Mouse (Mus musculus) heart, postnatal 4 days (tissue): ENCODE measurements around the gene Sdhb. TPM values are rescaled to one million over a fixed set of nuclear protein-coding genes. Genes with fewer than 3 reads are reported as not detected.

ENCODE experiments used
- DNase-seq: peaks from one replicate; pipeline ENCODE4 v3.0.0; 2021
- total RNA-seq, 2 experiments: library from RNA; stranded (reverse); gene quantifications; 2 replicates each; pipeline ENCODE4 v1.2.3; 2021

The Sdhb gene
- total RNA-seq, 2 experiments from 2014 or later: 633 to 638 TPM

GRCm38 (mm10) chr4:140949052-140949451, 12.0 kb upstream of the Sdhb start:
- DNase-seq: no peak

- DNase-seq: no peak
Observed at GRCm38 (mm10) chr4:140949616-140950015, 11.4 kb upstream of the Sdhb start.

- DNase-seq: peak; percentile 81
Observed at GRCm38 (mm10) chr4:140950574-140950973, 10.4 kb upstream of the Sdhb start.

GRCm38 (mm10) chr4:140951861-140952641, 9.0 kb upstream of the Sdhb start:
- no peak for DNase-seq

GRCm38 (mm10) chr4:140957131-140957702, 3.8 kb upstream of the Sdhb start:
- DNase-seq: no peak

- peak; percentile 85 for DNase-seq
Observed at GRCm38 (mm10) chr4:140957725-140958124, 3.3 kb upstream of the Sdhb start.

- peak; percentile 45 for DNase-seq
Observed at GRCm38 (mm10) chr4:140958319-140958718, 2.7 kb upstream of the Sdhb start.

DNA sequence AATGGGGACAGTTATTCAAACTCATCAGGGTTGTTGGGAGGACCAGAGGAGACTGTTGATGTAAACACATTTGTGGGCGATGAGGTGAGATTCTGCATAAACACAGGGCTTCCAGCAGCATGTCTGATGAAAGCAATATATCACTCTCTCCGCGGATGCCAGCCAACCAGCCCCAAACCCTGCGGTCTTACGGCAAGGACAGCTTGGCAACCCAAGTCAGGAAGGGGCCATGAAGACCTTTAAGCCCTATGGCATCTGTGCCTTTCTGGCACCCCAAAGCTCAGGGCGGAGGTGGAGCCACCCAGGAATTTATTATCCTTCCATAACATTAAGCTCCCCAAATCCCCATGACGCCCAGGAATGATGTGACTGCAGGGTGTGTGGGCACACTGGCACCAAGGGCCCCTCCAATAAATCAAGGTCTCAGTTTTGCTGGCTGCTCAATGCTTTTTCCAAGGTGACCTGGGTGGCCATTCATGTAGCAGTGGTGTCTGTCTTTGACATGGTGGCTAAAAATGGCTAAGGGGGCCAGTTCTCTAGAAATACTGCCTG, 1.8 kb upstream of the Sdhb start:
- DNase-seq: no peak

DNA sequence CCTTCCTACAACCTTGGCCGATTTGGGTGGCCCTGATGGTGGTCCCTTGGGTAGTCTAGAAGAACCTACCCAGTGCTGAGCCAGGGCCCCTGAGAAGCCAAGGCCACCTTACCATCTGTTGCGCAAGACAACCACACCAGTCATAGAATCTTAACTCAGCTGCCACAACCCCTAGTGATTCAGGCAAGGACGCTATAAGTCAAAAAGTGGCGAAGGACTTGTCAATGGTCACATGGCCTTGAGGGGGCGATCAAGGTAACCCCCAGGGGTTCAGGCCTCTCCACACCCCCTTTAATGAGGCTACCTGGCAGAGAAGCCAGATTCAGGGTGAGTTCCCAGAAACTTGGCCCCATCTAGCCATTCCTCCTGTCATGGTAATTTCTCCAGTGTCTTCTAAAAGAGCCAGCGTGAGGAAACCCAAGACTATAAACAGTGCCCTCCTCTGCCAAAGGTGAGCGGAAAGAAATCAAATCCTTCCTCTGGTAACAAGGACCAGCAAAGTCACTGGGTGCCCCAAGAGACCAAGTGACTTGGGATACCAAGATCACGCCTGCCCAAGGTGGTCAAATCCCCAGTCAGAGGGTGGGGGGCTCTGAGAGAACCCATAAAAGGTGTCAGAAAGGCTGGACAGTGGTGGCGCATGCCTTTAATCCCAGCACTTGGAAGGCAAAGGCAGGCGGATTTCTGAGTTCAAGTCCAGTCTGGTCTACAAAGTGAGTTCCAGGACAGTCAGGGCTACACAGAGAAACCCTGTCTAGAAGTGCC, 1.1 kb upstream of the Sdhb start:
- DNase-seq: no peak

DNA sequence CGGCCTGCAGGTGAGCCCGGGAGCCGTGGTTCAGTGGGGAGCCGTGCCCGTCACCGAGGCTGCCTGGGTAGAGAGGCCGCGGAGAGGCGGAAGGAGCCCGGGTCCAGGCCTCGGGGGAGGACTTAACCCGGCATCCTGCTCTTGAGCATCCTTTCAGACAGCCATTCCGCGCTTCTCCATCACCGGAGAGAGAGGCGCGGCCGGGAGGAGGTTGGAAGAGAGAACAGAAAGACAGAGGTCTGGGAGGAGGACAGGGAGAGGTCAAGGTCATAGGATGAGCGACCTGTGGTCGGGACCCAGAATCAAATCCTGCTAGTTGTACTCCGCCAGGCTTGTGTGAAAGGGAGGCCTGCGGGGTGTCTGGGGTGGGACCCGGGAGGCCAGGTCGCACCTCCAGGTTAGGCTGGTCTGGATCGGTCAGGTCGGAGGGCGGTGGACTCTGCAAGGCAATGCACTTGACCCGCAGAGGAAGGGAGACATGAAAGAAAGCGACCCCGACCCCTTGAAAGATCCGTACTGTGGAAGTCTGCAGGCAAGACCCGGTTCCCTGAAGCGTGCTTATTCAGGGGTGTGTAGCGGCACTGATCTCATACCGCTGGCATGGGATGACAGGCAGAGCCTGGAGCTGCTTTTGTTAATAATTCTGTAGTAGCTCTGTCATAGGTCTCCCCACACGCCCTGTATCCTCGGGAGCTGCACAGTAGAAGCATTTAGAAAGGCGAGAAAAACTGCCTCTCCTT, 634 bp downstream of the Sdhb start:
- no peak for DNase-seq

GRCm38 (mm10) chr4:140962207-140962909, 1.4 kb downstream of the Sdhb start:
- DNase-seq: no peak

GRCm38 (mm10) chr4:140962950-140963349, 1.9 kb downstream of the Sdhb start:
- peak; percentile 66 for DNase-seq

DNA sequence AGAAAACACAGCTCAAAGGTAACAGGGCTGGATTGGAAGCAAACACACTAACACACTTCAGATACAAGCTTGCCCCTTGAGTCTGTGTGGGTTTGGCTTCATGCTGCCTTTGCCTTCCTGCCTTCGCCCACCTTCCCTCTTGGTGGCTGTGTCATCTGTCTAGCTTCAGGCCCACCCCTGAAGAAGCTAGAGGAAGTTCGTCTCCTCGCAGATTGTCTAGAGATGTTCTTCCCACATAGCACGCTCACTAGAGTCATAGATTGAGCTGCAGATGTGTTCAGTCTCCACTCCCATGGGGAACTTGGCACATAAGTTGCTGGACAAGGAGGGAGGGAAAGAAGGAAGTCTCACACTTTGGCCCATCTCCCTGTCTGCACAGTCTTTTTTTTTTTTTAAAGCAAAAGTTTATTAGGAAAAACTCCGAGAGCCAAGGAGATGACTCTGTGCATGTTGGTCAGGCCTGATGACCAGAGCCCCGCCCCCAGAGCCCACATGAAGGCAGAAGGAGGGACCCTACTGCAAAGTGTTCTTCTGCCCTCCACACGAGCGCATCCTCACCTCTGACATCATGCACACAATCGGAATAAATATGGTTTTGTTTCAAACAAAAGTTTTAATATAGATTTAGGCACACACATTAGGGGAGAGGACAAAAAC, 3.1 kb downstream of the Sdhb start:
- no peak for DNase-seq

GRCm38 (mm10) chr4:140964620-140965019, 3.6 kb downstream of the Sdhb start:
- peak; percentile 80 for DNase-seq

DNA sequence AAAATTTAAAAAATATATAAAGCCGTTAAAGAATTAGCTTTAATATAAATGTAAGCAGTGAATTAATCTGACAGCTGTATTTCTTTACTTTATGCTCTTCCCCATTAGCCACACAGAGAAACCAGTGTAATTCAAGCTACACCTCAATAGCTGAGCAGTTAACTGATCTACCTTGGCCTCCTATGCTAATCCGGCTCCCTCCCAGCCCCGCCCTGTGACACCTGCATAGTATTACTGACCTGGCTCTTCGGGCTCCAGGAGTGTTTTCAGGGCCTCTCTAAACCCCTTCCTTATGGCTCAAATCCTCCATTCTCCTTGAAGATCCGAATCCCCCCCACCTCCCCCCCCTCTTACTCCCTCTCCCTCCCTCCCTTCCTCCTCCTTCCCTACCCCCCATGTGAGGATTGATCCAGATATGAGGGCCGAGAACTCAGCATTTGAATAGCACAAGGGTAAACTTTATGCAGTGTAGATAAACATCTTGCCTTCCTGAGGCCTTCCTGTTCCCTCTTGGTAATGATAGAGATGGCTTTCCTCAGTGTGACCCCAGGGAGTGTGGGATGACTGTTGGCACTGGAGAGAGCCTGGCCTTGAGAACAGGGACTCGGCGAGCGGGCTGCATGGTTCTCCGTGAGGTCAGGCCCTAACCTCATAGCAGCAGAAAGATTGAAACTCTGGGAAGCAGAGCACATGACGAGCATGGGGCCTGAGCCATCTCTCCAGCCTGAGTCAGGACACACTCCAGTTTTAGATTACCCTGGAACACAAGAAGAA, 6.6 kb downstream of the Sdhb start:
- no peak for DNase-seq

- no peak for DNase-seq
Observed at GRCm38 (mm10) chr4:140971691-140972090, 10.7 kb downstream of the Sdhb start.

- no peak for DNase-seq
Observed at GRCm38 (mm10) chr4:140974408-140974807, 13.4 kb downstream of the Sdhb start.

DNA sequence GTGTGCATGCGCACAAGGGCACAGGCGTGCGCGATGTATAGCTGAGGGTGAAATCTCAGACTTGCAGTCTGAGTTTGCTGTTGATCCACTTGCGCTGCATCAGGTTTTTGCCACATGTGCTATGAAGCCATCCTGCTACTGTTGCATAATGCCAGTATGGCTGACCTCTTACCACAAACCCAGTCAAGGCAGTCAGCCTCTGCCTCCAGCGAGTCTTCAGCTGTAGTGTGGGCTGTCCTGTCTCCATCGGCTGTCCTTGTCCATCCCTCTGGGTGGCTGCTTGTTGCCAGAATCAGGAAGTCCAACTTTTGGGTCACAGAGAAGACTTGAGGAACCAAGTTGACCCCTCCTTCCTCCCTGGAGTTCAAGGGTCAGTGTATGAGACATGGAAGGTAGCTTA, 14.4 kb downstream of the Sdhb start:
- DNase-seq: no peak

DNA sequence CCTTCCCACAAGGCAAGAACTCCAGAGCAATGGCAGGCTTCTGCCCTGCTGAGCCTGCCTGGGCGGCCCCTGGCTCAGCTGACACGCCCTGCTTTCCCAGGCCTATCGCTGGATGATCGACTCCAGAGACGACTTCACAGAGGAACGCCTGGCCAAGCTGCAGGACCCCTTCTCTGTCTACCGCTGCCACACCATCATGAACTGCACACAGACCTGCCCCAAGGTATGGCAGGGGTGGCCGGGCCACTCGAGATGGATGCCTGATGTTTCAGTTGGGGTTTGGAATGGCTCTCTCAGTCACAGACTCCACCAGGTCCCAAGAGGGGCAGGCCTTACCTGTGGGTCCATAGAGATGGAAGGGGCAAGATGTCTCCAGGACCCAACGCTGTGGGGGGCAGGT, 16.3 kb downstream of the Sdhb start:
- DNase-seq: no peak

GRCm38 (mm10) chr4:140977886-140978692, 17.1 kb downstream of the Sdhb start:
- no peak for DNase-seq
